Mouse (Mus musculus) T-helper 2 cell (primary cell): ENCODE data around the gene Pgs1.

Experiments used
- in situ Hi-C: fragments of 300-600 bp; cut with MboI, MseI; formaldehyde crosslinking; loops from one replicate; pipeline ENCODE4 v1.15.1; 2025; ENCODE audit warnings: high pct_unique_total_duplicates

Pgs1 gene

GRCm38 (mm10) chr11:117976081-117976582 is 10.0 kb upstream of the Pgs1 start:
- in situ Hi-C loops = no loop called here

GRCm38 (mm10) chr11:117977694-117978360 is 8.3 kb upstream of the Pgs1 start:
- in situ Hi-C loops = no loop called here

GRCm38 (mm10) chr11:117979388-117979787 is 6.7 kb upstream of the Pgs1 start:
- in situ Hi-C loops = no loop called here

GRCm38 (mm10) chr11:117982426-117982825 is 3.7 kb upstream of the Pgs1 start:
- in situ Hi-C loops = no loop called here

- in situ Hi-C loops = no loop called here
These were observed 2.3 kb upstream of the Pgs1 start for GRCm38 (mm10) chr11:117983770-117984169.

GRCm38 (mm10) chr11:117987032-117987451 is 950 bp downstream of the Pgs1 start:
- in situ Hi-C loops = no loop called here

GRCm38 (mm10) chr11:117987968-117988367 is 1.9 kb downstream of the Pgs1 start:
- in situ Hi-C loops = no loop called here

GRCm38 (mm10) chr11:117989241-117989640 is 3.1 kb downstream of the Pgs1 start:
- in situ Hi-C loops = no loop called here

- in situ Hi-C loops = no loop called here
These were observed 3.8 kb downstream of the Pgs1 start for GRCm38 (mm10) chr11:117989926-117990325.

- in situ Hi-C loops = no loop called here
These were observed 5.7 kb downstream of the Pgs1 start for GRCm38 (mm10) chr11:117991502-117992470.

GRCm38 (mm10) chr11:117993190-117994175 is 7.4 kb downstream of the Pgs1 start:
- in situ Hi-C loops = no loop called here

GRCm38 (mm10) chr11:117994250-117995057 is 8.4 kb downstream of the Pgs1 start:
- in situ Hi-C loops = no loop called here

- in situ Hi-C loops = no loop called here
These were observed 9.2 kb downstream of the Pgs1 start for GRCm38 (mm10) chr11:117995255-117995654.

- in situ Hi-C loops = no loop called here
These were observed 9.6 kb downstream of the Pgs1 start for GRCm38 (mm10) chr11:117995661-117996060.

- in situ Hi-C loops = no loop called here
These were observed 10.0 kb downstream of the Pgs1 start for GRCm38 (mm10) chr11:117996066-117996465.

GRCm38 (mm10) chr11:117997085-117997484 is 11.0 kb downstream of the Pgs1 start:
- in situ Hi-C loops = no loop called here

- in situ Hi-C loops = no loop called here
These were observed 12.3 kb downstream of the Pgs1 start for GRCm38 (mm10) chr11:117998356-117998755.

- in situ Hi-C loops = no loop called here
These were observed 13.3 kb downstream of the Pgs1 start for GRCm38 (mm10) chr11:117999260-117999934.

GRCm38 (mm10) chr11:118000083-118000482 is 14.0 kb downstream of the Pgs1 start:
- in situ Hi-C loops = no loop called here
